Mouse (Mus musculus): ENCODE measurements around the gene Evl. TPM values are rescaled to one million over a fixed set of nuclear protein-coding genes. Genes with fewer than 3 reads are reported as not detected.

Gene Evl
- polyA plus RNA-seq, 1 experiment from 2014 or later, result 35.4 TPM

DNA sequence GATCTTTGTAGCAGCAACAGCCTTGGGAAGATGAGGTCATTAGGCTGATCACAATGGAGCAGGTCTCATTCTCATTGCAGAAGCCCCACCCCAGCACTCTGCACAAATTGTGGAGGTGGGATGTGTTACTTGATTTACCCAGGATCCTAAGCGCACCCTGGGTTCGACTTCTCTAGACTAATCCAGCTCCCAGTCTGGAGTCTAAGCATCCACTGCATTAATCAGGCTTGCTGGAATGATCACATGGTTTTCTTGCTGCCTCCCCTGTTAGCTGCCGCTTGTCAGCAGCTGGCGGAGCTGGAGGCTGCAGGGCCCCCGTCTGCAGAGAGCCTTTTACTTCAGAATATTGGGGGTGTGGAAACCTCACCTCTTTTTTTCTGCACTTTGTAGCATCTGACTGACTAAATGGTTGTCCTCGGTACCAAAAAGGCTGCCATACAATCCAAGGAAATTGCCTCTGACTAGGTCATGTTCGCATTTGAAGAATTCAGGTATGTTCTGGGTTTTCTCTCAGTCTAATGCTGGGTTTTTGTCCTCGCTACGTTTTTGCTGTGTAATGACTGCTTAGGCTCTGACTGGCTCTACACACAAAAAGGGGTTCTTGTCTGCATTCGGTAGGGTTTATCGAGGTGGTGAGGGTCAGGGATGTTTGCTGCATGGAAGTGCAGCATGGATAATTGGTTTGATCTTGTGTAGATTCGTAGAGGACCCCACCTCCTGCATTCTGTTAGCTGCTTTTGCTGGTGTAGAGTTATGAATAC, 51.2 kb downstream of the Evl start:
- H3K9me3 ChIP-seq (replicated peaks; ENCODE audit: control insufficient read depth, low read length), result no peaks in the 10 kb centered on the region
- no peak overlapping the region for H3K4me3 ChIP-seq (replicated peaks; ENCODE audit: low read length)
- no peaks in the 10 kb centered on the region for H3K36me3 ChIP-seq (ENCODE audit: control insufficient read depth, insufficient read depth, low read length)
- no peak overlapping the region for H3K27ac ChIP-seq (ENCODE audit: low read length)
- H3K27me3 ChIP-seq (ENCODE audit: control insufficient read depth, insufficient read depth, low read length), result no peaks in the 10 kb centered on the region
- 0 out of 2 replicates have a peak, but pooled peaks have one; percentile 33 for ATAC-seq (ENCODE audit: insufficient read depth, low FRiP score)
- H3K4me1 ChIP-seq (ENCODE audit: control insufficient read depth, insufficient read depth, low read length), result peaks cover 38% of the 10 kb centered on the region
- no peak overlapping the region; the same call in 1 of the 2 replicates for H3K4me2 ChIP-seq (ENCODE audit: low read depth, low read length)
- whole genome bisulfite sequencing, result 41% methylated on average over 12 of the region's 12 CpGs
- H3K9ac ChIP-seq (ENCODE audit: low read length), result no peak overlapping the region

DNA sequence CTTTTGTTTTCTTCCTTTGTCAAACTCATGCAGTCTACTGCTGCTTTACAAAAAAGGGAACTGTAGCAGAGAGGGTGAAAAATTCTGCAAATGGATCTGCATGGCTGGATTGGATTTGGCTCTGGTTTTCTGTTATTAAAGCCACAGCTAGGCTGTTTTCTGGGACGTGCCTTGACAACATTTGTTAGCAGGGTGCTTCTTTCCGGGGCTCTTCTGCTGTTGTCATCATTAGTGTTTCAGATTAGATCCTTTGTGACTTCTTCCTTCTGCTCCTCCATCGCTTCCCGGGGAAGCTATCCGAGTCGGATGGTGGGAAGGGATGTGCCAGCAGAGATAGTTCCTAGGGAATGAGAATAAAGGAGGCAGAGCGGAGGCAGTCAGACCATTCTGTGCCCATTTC, 51.8 kb downstream of the Evl start:
- Histone ChIP-seq H3K9ac (ENCODE audit: low read length) (no peak overlapping the region), H3K27ac (ENCODE audit: low read length) (no peak overlapping the region), H3K27me3 (ENCODE audit: control insufficient read depth, insufficient read depth, low read length) (no peaks in the 10 kb centered on the region), H3K4me1 (ENCODE audit: control insufficient read depth, insufficient read depth, low read length) (peaks cover 33% of the 10 kb centered on the region), H3K9me3 (replicated peaks; ENCODE audit: control insufficient read depth, low read length) (no peaks in the 10 kb centered on the region), H3K4me2 (ENCODE audit: low read depth, low read length) (no peak overlapping the region), H3K4me3 (replicated peaks; ENCODE audit: low read length) (no peak overlapping the region), H3K36me3 (ENCODE audit: control insufficient read depth, insufficient read depth, low read length) (no peaks in the 10 kb centered on the region)
- WGBS, result 73% methylated on average over 7 of the region's 7 CpGs
- ATAC-seq (ENCODE audit: insufficient read depth, low FRiP score), result no peak

DNA sequence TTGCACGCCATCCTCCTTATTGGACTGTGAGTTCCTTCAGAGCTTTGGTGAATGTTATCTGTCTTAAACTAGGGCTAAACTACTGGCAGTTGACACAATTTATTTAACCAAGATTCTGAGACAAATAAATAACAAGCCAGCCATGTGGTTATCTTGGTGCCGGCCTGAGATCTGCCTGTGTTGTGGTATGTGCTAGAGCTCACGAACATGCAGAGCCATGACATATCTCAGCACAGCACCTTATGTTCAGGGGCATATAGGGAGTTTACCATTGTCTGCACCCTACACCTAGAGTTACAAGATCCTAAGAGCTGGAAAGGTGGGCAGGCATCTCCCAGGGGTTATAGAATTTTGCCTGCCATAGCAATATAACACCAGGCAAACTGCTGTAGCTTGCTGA, 54.9 kb downstream of the Evl start:
- Histone ChIP-seq H3K4me2 (ENCODE audit: low read depth, low read length) (no peak overlapping the region), H3K27ac (ENCODE audit: low read length) (no peak overlapping the region), H3K4me1 (ENCODE audit: control insufficient read depth, insufficient read depth, low read length) (peaks cover 25% of the 10 kb centered on the region), H3K9ac (ENCODE audit: low read length) (no peak overlapping the region), H3K36me3 (ENCODE audit: control insufficient read depth, insufficient read depth, low read length) (no peaks in the 10 kb centered on the region), H3K4me3 (replicated peaks; ENCODE audit: low read length) (no peak overlapping the region), H3K9me3 (replicated peaks; ENCODE audit: control insufficient read depth, low read length) (no peaks in the 10 kb centered on the region), H3K27me3 (ENCODE audit: control insufficient read depth, insufficient read depth, low read length) (no peaks in the 10 kb centered on the region)
- ATAC-seq (ENCODE audit: insufficient read depth, low FRiP score), result no peak
- 59% methylated on average over 3 of the region's 3 CpGs for WGBS

DNA sequence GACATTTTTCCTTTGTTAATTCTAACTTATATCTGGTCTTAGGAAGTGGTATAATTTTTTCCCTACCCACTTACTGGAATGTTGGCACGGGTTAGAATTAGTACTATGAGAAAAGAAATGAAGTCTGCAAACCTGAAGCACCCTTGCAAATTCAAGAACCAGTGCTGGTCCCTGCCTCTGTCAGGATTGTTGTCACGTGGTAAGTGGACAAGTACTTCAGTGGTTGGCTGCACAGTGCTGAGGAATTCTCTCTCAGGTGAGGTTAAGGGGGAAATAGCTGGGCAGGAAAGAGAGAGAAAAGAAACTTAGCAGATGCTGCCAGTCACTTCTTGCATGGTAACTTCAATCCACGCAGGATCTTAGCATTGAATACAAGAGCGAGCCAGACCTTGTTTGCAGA, 55.7 kb downstream of the Evl start:
- no peaks in the 10 kb centered on the region for H3K27me3 ChIP-seq (ENCODE audit: control insufficient read depth, insufficient read depth, low read length)
- no peak overlapping the region for H3K9ac ChIP-seq (ENCODE audit: low read length)
- H3K4me2 ChIP-seq (ENCODE audit: low read depth, low read length), result no peak overlapping the region
- no peak for ATAC-seq (ENCODE audit: insufficient read depth, low FRiP score)
- no peaks in the 10 kb centered on the region for H3K36me3 ChIP-seq (ENCODE audit: control insufficient read depth, insufficient read depth, low read length)
- H3K4me1 ChIP-seq (ENCODE audit: control insufficient read depth, insufficient read depth, low read length), result peaks cover 25% of the 10 kb centered on the region
- H3K9me3 ChIP-seq (replicated peaks; ENCODE audit: control insufficient read depth, low read length), result no peaks in the 10 kb centered on the region
- whole genome bisulfite sequencing, result 66% methylated on average over 4 of the region's 4 CpGs
- no peak overlapping the region for H3K27ac ChIP-seq (ENCODE audit: low read length)
- H3K4me3 ChIP-seq (replicated peaks; ENCODE audit: low read length), result no peak overlapping the region

DNA sequence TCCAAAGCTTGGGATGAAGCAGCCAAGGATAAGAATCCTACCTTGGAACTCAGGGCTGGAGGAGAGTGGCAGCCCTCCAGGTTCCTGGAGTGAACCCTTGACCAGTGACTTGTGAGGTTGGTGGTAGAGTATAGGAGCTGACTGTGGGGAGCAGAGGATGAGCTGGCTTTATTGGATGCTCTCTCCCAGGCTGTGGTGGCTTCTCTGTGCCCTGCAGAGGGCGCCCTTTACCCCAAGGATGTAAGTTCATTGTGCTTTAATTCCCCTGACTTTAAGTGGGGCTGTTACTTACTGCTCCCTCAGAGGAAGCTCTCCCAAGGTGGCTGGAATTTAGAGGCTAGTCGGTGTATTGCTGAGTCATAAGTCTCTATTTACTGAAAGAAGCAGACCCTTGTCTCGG, 58.6 kb downstream of the Evl start:
- ATAC-seq (ENCODE audit: insufficient read depth, low FRiP score), result peak; percentile 57; the same call in 1 of the 2 replicates
- WGBS, result 26% methylated on average over 3 of the region's 3 CpGs

DNA sequence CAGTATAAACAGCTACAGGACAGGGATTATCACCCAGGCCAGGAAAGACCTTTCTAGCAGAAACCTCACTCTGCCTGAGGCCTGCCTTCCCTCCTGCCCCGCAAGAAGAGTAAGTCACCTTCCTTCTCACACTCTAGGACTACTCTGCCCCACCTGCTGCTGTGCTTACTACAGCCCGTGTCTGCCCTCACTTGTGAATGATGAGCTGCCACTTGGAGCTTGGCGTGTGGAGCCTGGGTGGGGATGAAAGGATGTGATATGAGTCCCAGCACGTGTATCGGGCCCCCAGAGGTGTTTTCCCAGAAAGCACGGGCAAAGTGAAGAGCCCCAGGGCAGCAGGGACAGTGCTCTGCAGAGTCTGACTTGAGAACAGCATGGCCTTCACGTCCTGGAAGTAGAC, 63.0 kb downstream of the Evl start:
- no peak overlapping the region for H3K9ac ChIP-seq (ENCODE audit: low read length)
- WGBS, result 46% methylated on average over 7 of the region's 7 CpGs
- no peak overlapping the region for H3K4me2 ChIP-seq (ENCODE audit: low read depth, low read length)
- peak overlapping the region; percentile 25; the same call in 1 of the 2 replicates for H3K27ac ChIP-seq (ENCODE audit: low read length)
- no peaks in the 10 kb centered on the region; the same call in 1 of the 2 replicates for H3K36me3 ChIP-seq (ENCODE audit: control insufficient read depth, insufficient read depth, low read length)
- no peaks in the 10 kb centered on the region for H3K27me3 ChIP-seq (ENCODE audit: control insufficient read depth, insufficient read depth, low read length)
- no peak overlapping the region for H3K4me3 ChIP-seq (replicated peaks; ENCODE audit: low read length)
- H3K4me1 ChIP-seq (ENCODE audit: control insufficient read depth, insufficient read depth, low read length), result peaks cover 24% of the 10 kb centered on the region
- no peaks in the 10 kb centered on the region for H3K9me3 ChIP-seq (replicated peaks; ENCODE audit: control insufficient read depth, low read length)
- no peak for ATAC-seq (ENCODE audit: insufficient read depth, low FRiP score)

More for the DNA sequence above, 58.6 kb downstream of the Evl start:
- Histone ChIP-seq H3K27me3 (ENCODE audit: control insufficient read depth, insufficient read depth, low read length) (no peaks in the 10 kb centered on the region), H3K4me3 (replicated peaks; ENCODE audit: low read length) (no peak overlapping the region), H3K9ac (ENCODE audit: low read length) (no peak overlapping the region), H3K36me3 (ENCODE audit: control insufficient read depth, insufficient read depth, low read length) (no peaks in the 10 kb centered on the region), H3K4me1 (ENCODE audit: control insufficient read depth, insufficient read depth, low read length) (peaks cover 21% of the 10 kb centered on the region), H3K27ac (ENCODE audit: low read length) (no peak overlapping the region), H3K9me3 (replicated peaks; ENCODE audit: control insufficient read depth, low read length) (no peaks in the 10 kb centered on the region), H3K4me2 (ENCODE audit: low read depth, low read length) (no peak overlapping the region)

DNA sequence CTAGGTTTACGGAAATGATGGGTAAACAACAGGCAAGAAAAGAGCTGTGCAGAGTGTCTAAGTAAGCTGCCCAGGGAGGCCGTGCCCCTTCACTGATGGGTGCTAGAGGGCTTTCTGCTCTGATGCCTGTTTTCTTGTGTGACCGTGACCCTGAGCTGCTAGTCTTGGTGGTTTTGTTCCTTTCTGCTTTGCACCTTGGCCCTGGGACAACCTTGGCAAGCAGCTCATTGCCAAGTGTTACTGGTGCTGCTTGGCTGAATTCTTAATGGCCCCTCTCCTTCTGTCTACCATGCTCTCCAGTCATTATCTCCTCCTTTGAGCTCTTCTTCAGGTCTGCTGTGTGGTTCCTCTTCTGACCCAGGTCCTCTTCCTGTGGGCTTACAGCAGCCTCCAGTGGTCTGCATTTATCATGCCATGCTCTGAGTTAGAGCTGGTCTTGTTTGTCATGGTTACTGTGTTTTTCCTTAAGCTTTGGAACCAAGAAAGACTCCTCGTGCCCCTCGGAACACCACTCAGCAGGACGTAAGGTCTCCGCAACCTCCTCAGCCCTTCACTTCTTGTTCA, 65.4 kb downstream of the Evl start:
- ATAC-seq (ENCODE audit: insufficient read depth, low FRiP score), result no peak
- Histone ChIP-seq H3K9me3 (replicated peaks; ENCODE audit: control insufficient read depth, low read length) (no peaks in the 10 kb centered on the region), H3K4me2 (ENCODE audit: low read depth, low read length) (no peak overlapping the region), H3K27ac (ENCODE audit: low read length) (no peak overlapping the region), H3K36me3 (ENCODE audit: control insufficient read depth, insufficient read depth, low read length) (no peaks in the 10 kb centered on the region; the same call in 1 of the 2 replicates), H3K9ac (ENCODE audit: low read length) (no peak overlapping the region), H3K4me1 (ENCODE audit: control insufficient read depth, insufficient read depth, low read length) (peaks cover 14% of the 10 kb centered on the region), H3K27me3 (ENCODE audit: control insufficient read depth, insufficient read depth, low read length) (no peaks in the 10 kb centered on the region), H3K4me3 (replicated peaks; ENCODE audit: low read length) (no peak overlapping the region)
- 95% methylated on average over 7 of the region's 7 CpGs for whole genome bisulfite sequencing

DNA sequence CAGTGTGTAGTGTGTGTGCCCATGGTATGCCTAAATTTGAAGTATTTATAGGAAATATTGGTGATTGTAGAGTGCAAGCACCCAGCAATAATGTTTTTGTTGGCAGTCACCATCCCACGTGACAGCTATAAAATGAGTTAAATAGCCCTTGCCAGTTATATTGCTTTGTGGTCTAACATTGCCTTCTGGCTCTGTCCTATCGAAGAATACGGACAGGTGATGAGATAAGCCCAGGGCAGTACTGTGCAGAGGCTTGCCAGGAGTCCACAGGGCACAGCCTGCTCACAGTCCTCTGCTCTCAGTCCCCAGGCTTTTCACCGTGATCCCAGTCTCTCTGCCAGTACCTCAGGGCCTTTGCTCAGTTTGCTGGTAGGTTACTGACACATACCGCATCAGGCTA, 67.9 kb downstream of the Evl start:
- no peaks in the 10 kb centered on the region; the same call in 1 of the 2 replicates for H3K36me3 ChIP-seq (ENCODE audit: control insufficient read depth, insufficient read depth, low read length)
- WGBS, result 81% methylated on average over 5 of the region's 5 CpGs
- no peaks in the 10 kb centered on the region for H3K27me3 ChIP-seq (ENCODE audit: control insufficient read depth, insufficient read depth, low read length)
- H3K4me1 ChIP-seq (ENCODE audit: control insufficient read depth, insufficient read depth, low read length), result peaks cover 18% of the 10 kb centered on the region
- no peak overlapping the region for H3K9ac ChIP-seq (ENCODE audit: low read length)
- peak; percentile 55; the same call in 1 of the 2 replicates for ATAC-seq (ENCODE audit: insufficient read depth, low FRiP score)
- H3K9me3 ChIP-seq (replicated peaks; ENCODE audit: control insufficient read depth, low read length), result no peaks in the 10 kb centered on the region
- H3K27ac ChIP-seq (ENCODE audit: low read length), result no peak overlapping the region
- H3K4me3 ChIP-seq (replicated peaks; ENCODE audit: low read length), result no peak overlapping the region
- H3K4me2 ChIP-seq (ENCODE audit: low read depth, low read length), result no peak overlapping the region

DNA sequence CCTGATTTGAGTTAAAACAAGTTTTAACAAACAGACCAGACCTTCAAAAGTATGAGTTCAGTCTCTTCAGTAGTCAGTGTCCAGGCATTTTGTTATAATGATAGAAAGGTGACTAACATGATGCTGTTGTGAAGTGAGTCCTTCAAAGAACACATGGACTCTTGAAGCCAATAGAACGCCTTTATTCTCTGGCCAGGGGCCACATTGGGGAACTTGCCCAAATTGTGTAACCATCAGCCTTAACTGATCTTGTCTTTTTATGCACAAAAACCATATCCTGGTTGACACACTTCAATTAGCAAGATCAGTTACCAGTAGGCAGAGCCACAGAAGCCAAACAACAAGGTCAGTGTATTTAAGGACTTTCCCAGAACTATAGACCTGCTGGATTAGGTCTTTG, 75.0 kb downstream of the Evl start:
- no peak overlapping the region for H3K4me3 ChIP-seq (replicated peaks; ENCODE audit: low read length)

More for the DNA sequence above, 75.0 kb downstream of the Evl start:
- no peak overlapping the region for H3K9ac ChIP-seq (ENCODE audit: low read length)
- no peaks in the 10 kb centered on the region for H3K27me3 ChIP-seq (ENCODE audit: control insufficient read depth, insufficient read depth, low read length)
- H3K4me2 ChIP-seq (ENCODE audit: low read depth, low read length), result no peak overlapping the region
- WGBS, result 91% methylated on average over 1 of the region's 1 CpGs
- ATAC-seq (ENCODE audit: insufficient read depth, low FRiP score), result no peak
- H3K4me1 ChIP-seq (ENCODE audit: control insufficient read depth, insufficient read depth, low read length), result peaks cover 28% of the 10 kb centered on the region
- no peaks in the 10 kb centered on the region for H3K36me3 ChIP-seq (ENCODE audit: control insufficient read depth, insufficient read depth, low read length)
- no peaks in the 10 kb centered on the region for H3K9me3 ChIP-seq (replicated peaks; ENCODE audit: control insufficient read depth, low read length)
- H3K27ac ChIP-seq (ENCODE audit: low read length), result peak overlapping the region; percentile 53; the same call in 1 of the 2 replicates

Measured in stomach, embryonic 16.5 days (tissue).